Mouse (Mus musculus) kidney, embryonic 16.5 days (tissue): ENCODE results near the gene Fbxo24. TPM values are rescaled to one million over a fixed set of nuclear protein-coding genes. Genes with fewer than 3 reads are reported as not detected.

Experiments
- ATAC-seq: fragments of 200-750 bp; cut with Nextera tagmentation; 2 replicates; pipeline ENCODE4 v1.8.0; 2017; ENCODE audit warnings: moderate TSS enrichment; ENCODE audit not compliant: low FRiP score, low TSS enrichment
- H3K27ac ChIP-seq: fragments of 300-500 bp; sonication (generic); 2 replicates; pipeline ENCODE4 v1.5.1; 2014; ENCODE audit warnings: low read length
- H3K27me3 ChIP-seq: fragments of 300-500 bp; sonication (generic); 2 replicates; pipeline ENCODE4 v1.6.1; 2014; ENCODE audit warnings: low read length, control low read depth, mixed read lengths; ENCODE audit not compliant: insufficient read depth
- H3K36me3 ChIP-seq: fragments of 300-500 bp; sonication (generic); 2 replicates; pipeline ENCODE4 v1.6.1; 2014; ENCODE audit warnings: low read length, control low read depth, mixed read lengths; ENCODE audit not compliant: insufficient read depth
- H3K4me1 ChIP-seq: fragments of 300-500 bp; sonication (generic); 2 replicates; pipeline ENCODE4 v1.6.1; 2014; ENCODE audit warnings: low read length, control low read depth, mixed read lengths; ENCODE audit not compliant: insufficient read depth
- H3K4me2 ChIP-seq: fragments of 300-500 bp; sonication (generic); replicated peaks from 2 replicates; pipeline ENCODE4 v1.6.1; 2014; ENCODE audit warnings: low read depth, low read length
- H3K4me3 ChIP-seq: fragments of 300-500 bp; sonication (generic); 2 replicates; pipeline ENCODE4 v1.5.1; 2014; ENCODE audit warnings: mild to moderate bottlenecking, low read length
- H3K9ac ChIP-seq: fragments of 300-500 bp; sonication (generic); replicated peaks from 2 replicates; pipeline ENCODE4 v1.6.1; 2014; ENCODE audit warnings: low read length
- H3K9me3 ChIP-seq: fragments of 300-500 bp; sonication (generic); 2 replicates; pipeline ENCODE4 v1.6.1; 2016; ENCODE audit warnings: low read length, control low read depth
- WGBS: fragments of 180-500 bp; shearing (Covaris S2); extraction: QIAGEN DNeasy Blood & Tissue Kit; methylation state at CpG from one replicate; pipeline ENCODE4 v1.1.7; 2014; 5-methylcytosine and 5-hydroxymethylcytosine counted together
- polyA plus RNA-seq: library from polyadenylated mRNA; unstranded; fragments of >200 nt; fragmentation: Nextera tagmentation; extraction: Ambion mirVana; gene quantifications from 2 replicates; pipeline ENCODE4 v1.2.1, GENCODE M21; 2015

Fbxo24 gene
- polyA plus RNA-seq, 1 experiment from 2014 or later, result 0.09 TPM

DNA sequence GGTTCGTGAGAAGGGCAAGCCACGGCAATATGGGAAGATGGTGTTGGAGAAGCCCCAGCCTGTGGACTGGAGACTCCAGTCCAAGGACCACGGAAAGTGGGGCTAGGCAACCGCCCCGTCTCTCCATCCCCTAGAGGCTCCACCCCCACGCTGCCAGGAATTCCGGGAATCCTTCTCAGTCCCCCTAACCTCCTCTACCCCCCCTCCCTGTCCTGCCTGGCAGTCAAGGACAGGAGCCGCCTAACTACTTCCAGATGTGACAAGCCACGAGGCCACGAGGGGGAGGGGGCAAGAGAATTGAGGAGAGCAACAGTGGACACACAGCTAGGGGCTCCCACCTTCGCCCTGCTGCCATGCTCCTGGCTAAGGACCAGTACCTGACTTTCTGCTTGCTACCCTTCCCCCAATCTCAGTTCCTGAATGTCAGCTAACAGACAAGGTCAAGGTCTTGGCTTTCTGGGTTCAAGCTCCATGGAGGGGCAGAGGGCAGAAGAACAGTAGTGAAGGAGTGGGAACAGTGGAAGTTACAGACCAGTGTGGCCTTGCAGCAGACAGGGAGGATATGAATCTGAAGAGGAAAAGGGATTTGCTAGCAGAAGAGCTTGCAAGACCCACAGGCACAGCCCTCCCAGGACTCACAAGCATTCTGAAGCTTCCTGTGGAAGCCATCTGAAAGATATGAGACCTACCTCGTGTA lies 18.1 kb downstream of the Fbxo24 start:
- Histone ChIP-seq H3K36me3 (peaks cover 12% of the 10 kb centered on the region), H3K9me3 (no peaks in the 10 kb centered on the region), H3K4me1 (peaks cover 56% of the 10 kb centered on the region), H3K9ac (peak overlapping the region; percentile 66), H3K27me3 (no peaks in the 10 kb centered on the region; the same call in 1 of the 2 replicates), H3K27ac (peak overlapping the region; percentile 96), H3K4me3 (peak overlapping the region; percentile 46), H3K4me2 (peak overlapping the region; percentile 58)
- WGBS, result 2% methylated on average over 12 of the region's 12 CpGs
- ATAC-seq, result peak; percentile 59

DNA sequence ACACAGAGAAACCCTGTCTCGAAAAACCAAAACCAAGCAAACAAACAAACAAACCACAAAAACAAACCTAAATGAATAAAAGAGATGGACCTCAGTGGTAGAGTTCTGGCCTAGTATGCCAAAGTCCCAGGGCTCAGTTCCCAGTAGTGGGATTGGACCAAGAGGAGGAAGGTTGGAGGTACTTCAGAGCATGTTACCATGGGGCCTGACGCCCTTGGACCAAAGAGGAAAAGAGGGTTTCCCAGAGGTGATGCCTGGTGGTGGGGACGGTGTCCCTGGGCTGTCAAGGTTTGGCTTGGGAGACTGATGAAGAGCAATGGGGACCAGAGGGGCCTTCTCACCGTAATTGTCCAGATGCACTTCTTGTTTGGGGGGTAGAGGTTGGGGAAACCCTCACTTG lies 18.7 kb downstream of the Fbxo24 start:
- 44% methylated on average over 4 of the region's 4 CpGs for WGBS
- Histone ChIP-seq H3K4me2 (peak overlapping the region; percentile 58), H3K36me3 (peaks cover 12% of the 10 kb centered on the region), H3K4me1 (peaks cover 56% of the 10 kb centered on the region), H3K4me3 (peak overlapping the region; percentile 46), H3K27ac (peak overlapping the region; percentile 96), H3K27me3 (no peaks in the 10 kb centered on the region; the same call in 1 of the 2 replicates), H3K9ac (peak overlapping the region; percentile 66), H3K9me3 (no peaks in the 10 kb centered on the region)
- no peak for ATAC-seq

DNA sequence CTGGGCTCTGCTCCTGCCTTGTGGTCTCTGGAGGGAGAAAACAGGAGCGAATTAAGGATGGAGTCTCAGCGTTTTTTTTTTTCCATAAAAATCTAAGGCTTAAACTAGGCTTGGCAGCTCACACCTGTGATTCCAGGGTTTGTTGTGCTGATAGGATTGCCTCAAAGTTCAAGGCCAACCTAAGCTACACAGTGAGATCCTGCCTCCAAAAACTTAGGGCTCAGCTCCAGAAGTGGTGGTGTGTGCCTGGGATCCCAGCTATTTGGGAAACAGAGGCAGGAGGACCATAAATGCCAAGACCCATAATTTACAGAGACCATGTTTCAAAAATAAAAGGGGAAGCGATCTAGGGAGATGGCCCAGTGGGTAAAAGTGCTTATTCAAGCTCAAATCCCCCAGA lies 19.5 kb downstream of the Fbxo24 start:
- Histone ChIP-seq H3K4me3 (no peak overlapping the region), H3K9ac (no peak overlapping the region), H3K9me3 (no peaks in the 10 kb centered on the region), H3K4me1 (peaks cover 56% of the 10 kb centered on the region), H3K27ac (no peak overlapping the region), H3K36me3 (peaks cover 12% of the 10 kb centered on the region), H3K27me3 (no peaks in the 10 kb centered on the region; the same call in 1 of the 2 replicates), H3K4me2 (peak overlapping the region; percentile 58)
- ATAC-seq, result no peak
- WGBS, result 49% methylated on average over 3 of the region's 3 CpGs

DNA sequence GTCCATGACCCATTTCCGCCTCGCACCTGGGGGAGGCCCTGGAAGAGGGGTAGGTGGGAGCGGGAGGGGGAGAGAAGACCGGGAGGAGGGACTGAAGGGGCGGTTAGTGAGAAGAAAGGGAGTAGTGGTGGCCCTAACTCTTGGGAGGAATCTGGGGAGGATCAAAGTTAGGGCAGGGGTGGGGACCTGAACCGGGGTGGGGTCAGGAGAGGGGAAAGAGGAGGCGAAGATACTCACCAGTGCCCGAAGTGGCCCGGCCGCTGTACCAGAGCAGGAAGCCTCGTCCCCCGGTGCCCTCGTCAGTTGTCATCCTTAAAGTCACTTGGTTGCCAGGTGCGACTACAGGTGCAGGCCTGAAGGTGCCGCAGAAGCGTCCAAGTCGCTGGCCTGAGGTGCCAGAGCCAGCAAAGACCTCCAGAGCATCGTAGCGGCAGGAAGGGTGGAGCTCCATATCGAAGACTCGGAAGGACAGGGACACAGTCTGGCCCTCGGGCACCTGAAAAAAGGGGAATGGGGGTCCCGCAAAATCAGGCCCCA lies 20.1 kb downstream of the Fbxo24 start:
- Histone ChIP-seq H3K4me2 (peak overlapping the region; percentile 58), H3K9me3 (no peaks in the 10 kb centered on the region), H3K27me3 (no peaks in the 10 kb centered on the region; the same call in 1 of the 2 replicates), H3K27ac (no peak overlapping the region), H3K4me1 (peaks cover 56% of the 10 kb centered on the region), H3K36me3 (peaks cover 12% of the 10 kb centered on the region), H3K9ac (peak overlapping the region; percentile 51), H3K4me3 (peak overlapping the region; percentile 32)
- ATAC-seq, result no peak
- 18% methylated on average over 22 of the region's 23 CpGs for WGBS

DNA sequence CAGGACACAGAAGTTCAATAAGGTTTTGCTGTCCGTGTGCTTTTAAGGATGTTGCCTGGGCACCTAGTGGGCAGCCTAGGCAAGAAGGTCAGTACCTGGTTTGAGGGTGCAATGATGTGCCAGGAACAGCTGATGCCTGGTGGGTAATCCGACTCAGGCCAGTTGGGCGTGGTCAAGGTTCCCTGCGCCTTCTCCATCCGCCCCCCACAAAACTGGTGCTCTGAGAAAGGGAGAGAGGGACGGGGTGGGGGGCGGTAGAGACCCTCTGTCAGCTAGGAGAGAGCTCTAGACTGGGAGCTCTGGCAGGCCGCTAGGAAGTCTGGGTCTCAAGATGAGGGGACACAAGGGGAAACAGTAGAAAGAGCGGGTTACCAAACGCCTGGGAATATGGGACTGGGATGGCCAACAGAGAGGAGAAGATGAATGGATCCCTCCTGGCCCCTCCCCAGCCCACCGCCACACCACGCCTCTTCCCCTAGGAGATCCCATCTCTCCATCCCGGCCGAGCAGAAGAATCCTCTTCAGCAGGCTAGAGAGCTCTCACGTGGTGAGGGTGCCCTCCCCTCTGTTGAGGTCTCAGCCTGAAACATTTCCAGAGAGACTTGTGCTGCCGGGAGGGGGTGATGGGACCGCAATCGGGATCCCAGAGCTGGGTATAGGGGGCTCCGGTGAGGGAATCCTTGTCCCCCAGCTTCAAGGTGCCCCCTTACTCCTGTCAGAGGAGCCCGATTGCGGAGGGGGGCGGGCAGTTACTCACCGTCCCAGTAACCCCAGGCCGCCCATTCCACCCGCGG lies 20.7 kb downstream of the Fbxo24 start:
- Histone ChIP-seq H3K27me3 (no peaks in the 10 kb centered on the region; the same call in 1 of the 2 replicates), H3K4me3 (peak overlapping the region; percentile 32), H3K4me1 (peaks cover 54% of the 10 kb centered on the region), H3K36me3 (peaks cover 12% of the 10 kb centered on the region), H3K4me2 (peak overlapping the region; percentile 58), H3K27ac (no peak overlapping the region), H3K9ac (peak overlapping the region; percentile 51), H3K9me3 (no peaks in the 10 kb centered on the region)
- WGBS, result 20% methylated on average over 26 of the region's 26 CpGs
- no peak for ATAC-seq

DNA sequence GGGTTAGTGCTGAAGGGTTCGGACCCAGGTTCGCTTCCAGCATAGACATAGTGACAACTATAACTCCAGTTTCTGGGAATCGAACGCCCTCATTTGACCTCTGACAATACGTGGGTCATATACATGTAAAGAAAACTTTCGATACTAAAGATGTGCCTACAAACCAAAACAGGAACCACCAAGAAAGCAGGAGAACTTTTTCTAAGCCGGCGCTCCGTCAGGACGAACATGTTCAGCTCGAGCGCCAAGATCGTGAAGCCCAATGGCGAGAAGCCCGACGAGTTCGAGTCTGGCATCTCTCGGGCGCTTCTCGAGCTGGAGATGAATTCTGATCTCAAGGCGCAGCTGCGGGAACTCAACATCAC lies 27.5 kb downstream of the Fbxo24 start:
- Histone ChIP-seq H3K9ac (peak overlapping the region; percentile 79), H3K36me3 (peaks cover 4% of the 10 kb centered on the region), H3K4me3 (peak overlapping the region; percentile 72), H3K27ac (peak overlapping the region; percentile 83), H3K4me2 (peak overlapping the region; percentile 92), H3K4me1 (peaks cover 28% of the 10 kb centered on the region; the same call in 1 of the 2 replicates), H3K9me3 (no peaks in the 10 kb centered on the region), H3K27me3 (no peaks in the 10 kb centered on the region)
- no peak for ATAC-seq
- WGBS, result under 1% methylated on average over 22 of the region's 22 CpGs

DNA sequence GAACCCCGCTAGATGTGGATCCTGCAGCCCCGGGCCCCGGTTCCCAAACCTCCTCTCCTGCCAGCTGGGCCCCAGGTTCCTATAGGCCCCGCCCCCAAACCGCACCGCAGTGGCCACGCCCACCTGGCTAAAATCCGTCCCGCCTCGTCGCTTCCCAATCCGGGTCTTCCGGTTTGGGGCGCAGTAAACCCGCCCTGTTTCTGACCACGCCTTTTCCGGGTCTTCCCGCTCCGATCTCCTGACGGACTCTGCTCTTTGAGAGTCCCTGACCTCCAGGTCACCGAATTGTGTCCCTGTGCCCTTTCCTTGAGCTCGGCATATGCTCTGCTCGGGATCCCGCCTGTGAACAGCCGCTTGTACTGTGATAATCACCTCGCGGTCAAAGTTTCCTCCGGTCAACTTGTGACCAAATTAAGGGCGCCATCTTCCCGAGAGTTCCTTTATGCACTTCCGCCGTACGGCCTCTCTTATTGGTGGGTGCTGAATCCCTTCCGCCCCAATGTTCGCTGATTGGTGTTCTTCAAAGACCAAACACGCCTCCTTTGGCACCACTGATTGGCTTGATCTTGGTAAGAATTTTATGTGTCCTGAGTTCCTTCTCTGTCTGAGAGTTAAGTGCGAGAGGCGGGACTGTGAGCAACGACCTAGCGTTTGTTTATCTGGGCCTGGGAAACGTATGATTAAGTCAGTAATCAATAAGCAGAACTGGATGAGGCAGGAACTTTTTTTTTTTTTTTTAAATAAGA lies 28.0 kb downstream of the Fbxo24 start, which contains the start of gene Mospd3:
Gene Mospd3 (minus strand): TSS at position 440 of the 746 bp plus-strand sequence.
- under 1% methylated on average over 41 of the region's 41 CpGs for WGBS
- Histone ChIP-seq H3K4me1 (peaks cover 28% of the 10 kb centered on the region; the same call in 1 of the 2 replicates), H3K36me3 (no peaks in the 10 kb centered on the region), H3K27me3 (no peaks in the 10 kb centered on the region), H3K9me3 (no peaks in the 10 kb centered on the region), H3K9ac (peak within 1 kb of the TSS; percentile 81), H3K4me2 (peak within 1 kb of the TSS; percentile 92), H3K4me3 (peak within 1 kb of the TSS; percentile 72), H3K27ac (peak within 1 kb of the TSS; percentile 93)
- ATAC-seq, result peak; percentile 95

DNA sequence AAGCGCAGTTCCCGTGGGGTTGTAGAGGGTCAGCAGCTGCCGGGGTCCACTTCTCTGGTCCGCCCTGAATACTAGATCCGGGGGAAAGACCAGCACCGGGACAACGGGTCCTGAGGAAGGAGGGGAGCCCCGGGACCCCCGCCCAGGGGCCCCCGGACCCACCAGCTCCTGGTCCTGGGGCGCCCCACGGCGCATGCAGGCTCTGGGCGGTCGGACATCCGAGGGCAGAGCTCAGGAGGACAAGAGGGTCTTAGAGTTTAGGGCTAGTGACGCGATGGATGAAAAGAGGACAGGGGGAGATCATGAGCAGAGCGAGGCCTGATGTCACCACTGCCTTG lies 28.6 kb downstream of the Fbxo24 start:
- H3K9ac ChIP-seq, result peak overlapping the region; percentile 81
- H3K4me2 ChIP-seq, result peak overlapping the region; percentile 92
- H3K27me3 ChIP-seq, result no peaks in the 10 kb centered on the region
- peaks cover 28% of the 10 kb centered on the region; the same call in 1 of the 2 replicates for H3K4me1 ChIP-seq
- WGBS, result under 1% methylated on average over 19 of the region's 19 CpGs
- H3K9me3 ChIP-seq, result no peaks in the 10 kb centered on the region
- peak; percentile 66 for ATAC-seq
- H3K27ac ChIP-seq, result peak overlapping the region; percentile 93
- H3K36me3 ChIP-seq, result no peaks in the 10 kb centered on the region
- peak overlapping the region; percentile 72 for H3K4me3 ChIP-seq

DNA sequence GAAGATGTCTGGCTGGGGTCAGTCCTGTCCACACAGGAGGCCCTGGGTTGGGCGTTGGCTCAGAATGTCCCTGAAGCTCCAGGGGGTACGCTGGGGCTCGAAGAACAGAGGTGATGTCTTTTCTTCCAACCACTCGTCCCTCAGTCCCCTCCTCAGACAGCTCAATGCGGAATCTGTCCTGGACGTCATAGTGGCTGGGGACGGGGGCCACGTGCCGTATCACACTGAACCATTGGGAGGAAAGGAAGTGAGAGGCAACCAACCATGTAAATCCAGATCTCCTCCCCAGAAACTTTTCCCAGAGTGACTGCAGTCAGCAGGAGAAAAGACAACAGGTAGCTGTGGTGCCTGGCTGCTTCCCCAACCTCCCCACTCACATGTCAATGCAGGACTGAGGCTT lies 29.2 kb downstream of the Fbxo24 start:
- H3K27ac ChIP-seq, result peak overlapping the region; percentile 30; the same call in 1 of the 2 replicates
- no peaks in the 10 kb centered on the region for H3K9me3 ChIP-seq
- no peak for ATAC-seq
- peak overlapping the region; percentile 81 for H3K9ac ChIP-seq
- peaks cover 28% of the 10 kb centered on the region; the same call in 1 of the 2 replicates for H3K4me1 ChIP-seq
- peak overlapping the region; percentile 72 for H3K4me3 ChIP-seq
- peak overlapping the region; percentile 92 for H3K4me2 ChIP-seq
- 35% methylated on average over 9 of the region's 9 CpGs for WGBS
- H3K36me3 ChIP-seq, result no peaks in the 10 kb centered on the region
- no peaks in the 10 kb centered on the region for H3K27me3 ChIP-seq
